Mouse (Mus musculus): ENCODE data around the gene Slc5a4a. TPM values are rescaled to one million over a fixed set of nuclear protein-coding genes. Genes with fewer than 3 reads are reported as not detected.

Slc5a4a gene
- polyA plus RNA-seq (2014; fragmentation: Nextera tagmentation; extraction: Ambion mirVana) = not detected in 2 replicates

GRCm38 (mm10) chr10:76147278-76147677, at the start of gene Slc5a4a:
Gene Slc5a4a, plus strand, starts transcription at chr10:76147451.
- H3K36me3 ChIP-seq (ENCODE audit: control insufficient read depth, insufficient read depth, low read length) = no peaks in the 10 kb centered on the region
- H3K4me3 ChIP-seq (ENCODE audit: low read depth, low read length) = no peak within 1 kb of the TSS
- H3K27me3 ChIP-seq (ENCODE audit: control insufficient read depth, insufficient read depth, low read length) = 0 out of 2 replicates have a peak, but pooled peaks cover 3% of the 10 kb centered on the region
- no peak within 1 kb of the TSS for H3K4me2 ChIP-seq
- WGBS (ENCODE audit: insufficient replicate concordance) = 73% methylated on average over 5 of the region's 5 CpGs
- H3K9me3 ChIP-seq (replicated peaks; ENCODE audit: control insufficient read depth, low read length) = no peaks in the 10 kb centered on the region
- no peaks in the 10 kb centered on the region for H3K4me1 ChIP-seq (ENCODE audit: control insufficient read depth, insufficient read depth, low read length)
- no peak for ATAC-seq (replicated peaks; ENCODE audit: insufficient number of reproducible peaks, low FRiP score, low TSS enrichment)
- H3K27ac ChIP-seq (ENCODE audit: low read depth, low read length) = no peak within 1 kb of the TSS
- H3K9ac ChIP-seq (ENCODE audit: low read depth, low read length) = no peak within 1 kb of the TSS

GRCm38 (mm10) chr10:76110861-76111260, 36.4 kb upstream of the Slc5a4a start, which contains the start of gene Slc5a4b:
Gene Slc5a4b, minus strand, starts transcription at chr10:76110961.
- no peaks in the 10 kb centered on the region for H3K36me3 ChIP-seq (ENCODE audit: control insufficient read depth, insufficient read depth, low read length)
- ATAC-seq (replicated peaks; ENCODE audit: insufficient number of reproducible peaks, low FRiP score, low TSS enrichment) = no peak
- H3K4me3 ChIP-seq (ENCODE audit: low read depth, low read length) = no peak within 1 kb of the TSS
- no peak within 1 kb of the TSS for H3K4me2 ChIP-seq
- 87% methylated on average over 4 of the region's 4 CpGs for WGBS (ENCODE audit: insufficient replicate concordance)
- no peaks in the 10 kb centered on the region for H3K27me3 ChIP-seq (ENCODE audit: control insufficient read depth, insufficient read depth, low read length)
- no peak within 1 kb of the TSS for H3K9ac ChIP-seq (ENCODE audit: low read depth, low read length)
- H3K27ac ChIP-seq (ENCODE audit: low read depth, low read length) = no peak within 1 kb of the TSS
- no peaks in the 10 kb centered on the region for H3K4me1 ChIP-seq (ENCODE audit: control insufficient read depth, insufficient read depth, low read length)
- H3K9me3 ChIP-seq (replicated peaks; ENCODE audit: control insufficient read depth, low read length) = no peaks in the 10 kb centered on the region

GRCm38 (mm10) chr10:76117966-76118365, 29.3 kb upstream of the Slc5a4a start:
- WGBS (ENCODE audit: insufficient replicate concordance) = 34% methylated on average over 5 of the region's 5 CpGs
- Histone ChIP-seq H3K4me1 (ENCODE audit: control insufficient read depth, insufficient read depth, low read length) (0 out of 2 replicates have a peak, but pooled peaks cover 2% of the 10 kb centered on the region), H3K27me3 (ENCODE audit: control insufficient read depth, insufficient read depth, low read length) (no peaks in the 10 kb centered on the region), H3K4me2 (no peak overlapping the region), H3K9me3 (replicated peaks; ENCODE audit: control insufficient read depth, low read length) (no peaks in the 10 kb centered on the region), H3K36me3 (ENCODE audit: control insufficient read depth, insufficient read depth, low read length) (no peaks in the 10 kb centered on the region), H3K4me3 (ENCODE audit: low read depth, low read length) (no peak overlapping the region), H3K9ac (ENCODE audit: low read depth, low read length) (no peak overlapping the region), H3K27ac (ENCODE audit: low read depth, low read length) (no peak overlapping the region)
- no peak for ATAC-seq (replicated peaks; ENCODE audit: insufficient number of reproducible peaks, low FRiP score, low TSS enrichment)

GRCm38 (mm10) chr10:76118741-76119140, 28.5 kb upstream of the Slc5a4a start:
- ATAC-seq (replicated peaks; ENCODE audit: insufficient number of reproducible peaks, low FRiP score, low TSS enrichment) = no peak
- WGBS (ENCODE audit: insufficient replicate concordance) = 25% methylated on average over 1 of the region's 1 CpGs
- no peaks in the 10 kb centered on the region for H3K9me3 ChIP-seq (replicated peaks; ENCODE audit: control insufficient read depth, low read length)
- no peak overlapping the region for H3K27ac ChIP-seq (ENCODE audit: low read depth, low read length)
- H3K4me1 ChIP-seq (ENCODE audit: control insufficient read depth, insufficient read depth, low read length) = 0 out of 2 replicates have a peak, but pooled peaks cover 2% of the 10 kb centered on the region
- no peak overlapping the region for H3K9ac ChIP-seq (ENCODE audit: low read depth, low read length)
- no peak overlapping the region for H3K4me2 ChIP-seq
- no peak overlapping the region for H3K4me3 ChIP-seq (ENCODE audit: low read depth, low read length)
- no peaks in the 10 kb centered on the region for H3K27me3 ChIP-seq (ENCODE audit: control insufficient read depth, insufficient read depth, low read length)
- H3K36me3 ChIP-seq (ENCODE audit: control insufficient read depth, insufficient read depth, low read length) = no peaks in the 10 kb centered on the region

GRCm38 (mm10) chr10:76120124-76120711, 27.0 kb upstream of the Slc5a4a start:
- H3K27me3 ChIP-seq (ENCODE audit: control insufficient read depth, insufficient read depth, low read length) = no peaks in the 10 kb centered on the region
- WGBS (ENCODE audit: insufficient replicate concordance) = 33% methylated on average over 4 of the region's 4 CpGs
- no peaks in the 10 kb centered on the region for H3K9me3 ChIP-seq (replicated peaks; ENCODE audit: control insufficient read depth, low read length)
- H3K4me3 ChIP-seq (ENCODE audit: low read depth, low read length) = no peak overlapping the region
- H3K4me1 ChIP-seq (ENCODE audit: control insufficient read depth, insufficient read depth, low read length) = 0 out of 2 replicates have a peak, but pooled peaks cover 2% of the 10 kb centered on the region
- H3K27ac ChIP-seq (ENCODE audit: low read depth, low read length) = no peak overlapping the region
- no peak overlapping the region for H3K4me2 ChIP-seq
- no peak for ATAC-seq (replicated peaks; ENCODE audit: insufficient number of reproducible peaks, low FRiP score, low TSS enrichment)
- H3K36me3 ChIP-seq (ENCODE audit: control insufficient read depth, insufficient read depth, low read length) = no peaks in the 10 kb centered on the region
- H3K9ac ChIP-seq (ENCODE audit: low read depth, low read length) = no peak overlapping the region

- Histone ChIP-seq H3K9ac (ENCODE audit: low read depth, low read length) (no peak overlapping the region), H3K36me3 (ENCODE audit: control insufficient read depth, insufficient read depth, low read length) (no peaks in the 10 kb centered on the region), H3K9me3 (replicated peaks; ENCODE audit: control insufficient read depth, low read length) (no peaks in the 10 kb centered on the region), H3K4me2 (no peak overlapping the region), H3K27me3 (ENCODE audit: control insufficient read depth, insufficient read depth, low read length) (no peaks in the 10 kb centered on the region), H3K4me3 (ENCODE audit: low read depth, low read length) (no peak overlapping the region), H3K4me1 (ENCODE audit: control insufficient read depth, insufficient read depth, low read length) (0 out of 2 replicates have a peak, but pooled peaks cover 2% of the 10 kb centered on the region), H3K27ac (ENCODE audit: low read depth, low read length) (no peak overlapping the region)
- ATAC-seq (replicated peaks; ENCODE audit: insufficient number of reproducible peaks, low FRiP score, low TSS enrichment) = no peak
- 50% methylated on average over 5 of the region's 5 CpGs for WGBS (ENCODE audit: insufficient replicate concordance)
Observed at GRCm38 (mm10) chr10:76121495-76121894, 25.8 kb upstream of the Slc5a4a start.

- no peak for ATAC-seq (replicated peaks; ENCODE audit: insufficient number of reproducible peaks, low FRiP score, low TSS enrichment)
- 67% methylated on average over 4 of the region's 4 CpGs for WGBS (ENCODE audit: insufficient replicate concordance)
- no peaks in the 10 kb centered on the region for H3K27me3 ChIP-seq (ENCODE audit: control insufficient read depth, insufficient read depth, low read length)
- H3K9ac ChIP-seq (ENCODE audit: low read depth, low read length) = no peak overlapping the region
- H3K4me3 ChIP-seq (ENCODE audit: low read depth, low read length) = no peak overlapping the region
- H3K4me1 ChIP-seq (ENCODE audit: control insufficient read depth, insufficient read depth, low read length) = no peaks in the 10 kb centered on the region
- no peak overlapping the region for H3K4me2 ChIP-seq
- H3K36me3 ChIP-seq (ENCODE audit: control insufficient read depth, insufficient read depth, low read length) = no peaks in the 10 kb centered on the region
- no peaks in the 10 kb centered on the region for H3K9me3 ChIP-seq (replicated peaks; ENCODE audit: control insufficient read depth, low read length)
- no peak overlapping the region for H3K27ac ChIP-seq (ENCODE audit: low read depth, low read length)
Observed at GRCm38 (mm10) chr10:76132506-76132905, 14.7 kb upstream of the Slc5a4a start.

- no peaks in the 10 kb centered on the region for H3K36me3 ChIP-seq (ENCODE audit: control insufficient read depth, insufficient read depth, low read length)
- no peak overlapping the region for H3K4me3 ChIP-seq (ENCODE audit: low read depth, low read length)
- no peak overlapping the region for H3K27ac ChIP-seq (ENCODE audit: low read depth, low read length)
- 71% methylated on average over 2 of the region's 2 CpGs for WGBS (ENCODE audit: insufficient replicate concordance)
- H3K9me3 ChIP-seq (replicated peaks; ENCODE audit: control insufficient read depth, low read length) = no peaks in the 10 kb centered on the region; the same call in 1 of the 2 replicates
- H3K9ac ChIP-seq (ENCODE audit: low read depth, low read length) = no peak overlapping the region
- ATAC-seq (replicated peaks; ENCODE audit: insufficient number of reproducible peaks, low FRiP score, low TSS enrichment) = no peak
- H3K4me1 ChIP-seq (ENCODE audit: control insufficient read depth, insufficient read depth, low read length) = no peaks in the 10 kb centered on the region
- no peak overlapping the region for H3K4me2 ChIP-seq
- no peaks in the 10 kb centered on the region for H3K27me3 ChIP-seq (ENCODE audit: control insufficient read depth, insufficient read depth, low read length)
Observed at GRCm38 (mm10) chr10:76136318-76136717, 10.9 kb upstream of the Slc5a4a start.

- 0 out of 2 replicates have a peak, but pooled peaks cover 3% of the 10 kb centered on the region for H3K27me3 ChIP-seq (ENCODE audit: control insufficient read depth, insufficient read depth, low read length)
- WGBS (ENCODE audit: insufficient replicate concordance) = 59% methylated on average over 8 of the region's 8 CpGs
- H3K4me2 ChIP-seq = no peak overlapping the region
- no peaks in the 10 kb centered on the region for H3K9me3 ChIP-seq (replicated peaks; ENCODE audit: control insufficient read depth, low read length)
- no peak for ATAC-seq (replicated peaks; ENCODE audit: insufficient number of reproducible peaks, low FRiP score, low TSS enrichment)
- H3K36me3 ChIP-seq (ENCODE audit: control insufficient read depth, insufficient read depth, low read length) = no peaks in the 10 kb centered on the region
- no peak overlapping the region for H3K4me3 ChIP-seq (ENCODE audit: low read depth, low read length)
- no peaks in the 10 kb centered on the region for H3K4me1 ChIP-seq (ENCODE audit: control insufficient read depth, insufficient read depth, low read length)
- no peak overlapping the region for H3K27ac ChIP-seq (ENCODE audit: low read depth, low read length)
- no peak overlapping the region for H3K9ac ChIP-seq (ENCODE audit: low read depth, low read length)
Observed at GRCm38 (mm10) chr10:76146846-76147245, 405 bp upstream of the Slc5a4a start.

All from heart, embryonic 11.5 days (tissue).